Mouse (Mus musculus): ENCODE measurements around the gene Cabp4. TPM values are rescaled to one million over a fixed set of nuclear protein-coding genes. Genes with fewer than 3 reads are reported as not detected.

Gene Cabp4
- polyA plus RNA-seq, 1 experiment from 2014 or later: 0.19 TPM

DNA sequence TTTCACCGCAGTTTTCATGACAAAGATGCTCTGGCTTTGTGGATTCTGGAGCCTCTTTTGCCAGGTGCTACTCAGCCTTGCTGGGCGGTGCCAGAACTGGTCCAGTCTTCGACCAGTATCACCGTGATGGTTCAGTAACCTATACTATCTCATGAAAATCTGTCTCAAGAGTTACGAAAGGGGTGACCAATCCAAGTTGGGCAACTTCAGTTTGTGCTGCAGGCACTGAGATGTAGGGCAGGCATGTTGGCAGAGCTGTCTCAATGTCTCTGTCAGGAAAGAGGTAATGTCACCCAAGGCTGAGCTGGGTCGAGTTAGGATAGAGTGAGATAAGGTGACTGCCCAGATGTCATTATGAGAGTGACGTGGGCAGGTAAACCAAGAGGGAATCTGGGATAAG lies 36.6 kb upstream of the Cabp4 start:
- H3K4me1 ChIP-seq (replicated peaks): peaks cover 14% of the 10 kb centered on the region
- no peak overlapping the region for H3K4me2 ChIP-seq (replicated peaks)
- no peaks in the 10 kb centered on the region for H3K9me3 ChIP-seq
- no peak overlapping the region for H3K9ac ChIP-seq (replicated peaks)
- no peak overlapping the region for H3K27ac ChIP-seq
- 92% methylated on average over 7 of the region's 7 CpGs for WGBS
- H3K27me3 ChIP-seq: 0 out of 2 replicates have a peak, but pooled peaks cover 3% of the 10 kb centered on the region
- H3K4me3 ChIP-seq (replicated peaks): no peak overlapping the region
- no peak for ATAC-seq
- H3K36me3 ChIP-seq: no peaks in the 10 kb centered on the region

- H3K4me2 ChIP-seq (replicated peaks): peak within 1 kb of the TSS; percentile 40
- peak; percentile 75 for ATAC-seq
- peak within 1 kb of the TSS; percentile 24 for H3K9ac ChIP-seq (replicated peaks)
- H3K36me3 ChIP-seq: no peaks in the 10 kb centered on the region
- 0 out of 2 replicates have a peak, but pooled peaks cover 3% of the 10 kb centered on the region for H3K27me3 ChIP-seq
- no peak within 1 kb of the TSS for H3K4me3 ChIP-seq (replicated peaks)
- H3K27ac ChIP-seq: no peak within 1 kb of the TSS
- no peaks in the 10 kb centered on the region for H3K9me3 ChIP-seq
- 2% methylated on average over 11 of the region's 11 CpGs for WGBS
- H3K4me1 ChIP-seq (replicated peaks): peaks cover 10% of the 10 kb centered on the region
These were observed 31.6 kb upstream of the Cabp4 start, which contains the start of gene Carns1 for GRCm38 (mm10) chr19:4175368-4175947. Gene Carns1, minus strand, starts transcription at chr19:4175479.

DNA sequence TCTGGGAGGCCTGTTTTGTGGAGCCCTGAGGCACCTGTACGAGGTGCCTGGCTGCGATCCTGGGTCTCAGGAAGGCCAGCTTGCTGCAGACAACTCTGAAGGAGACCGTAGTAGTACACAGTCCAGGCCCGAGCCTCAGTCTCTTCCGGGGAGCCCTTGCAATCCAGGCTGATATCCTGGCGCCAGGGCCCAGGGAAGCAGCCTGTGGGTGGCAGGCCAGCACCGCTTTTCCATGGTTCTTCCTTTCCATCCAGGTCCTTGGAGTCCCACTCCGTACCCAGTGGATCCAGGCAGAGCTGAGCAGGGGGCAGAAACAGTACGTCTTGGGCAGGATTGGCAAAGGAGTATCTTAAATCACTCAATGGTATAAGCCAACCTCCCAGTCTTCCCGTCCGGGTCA lies 29.1 kb upstream of the Cabp4 start:
- 61% methylated on average over 11 of the region's 11 CpGs for WGBS
- Histone ChIP-seq H3K4me2 (replicated peaks) (no peak overlapping the region), H3K36me3 (no peaks in the 10 kb centered on the region), H3K4me3 (replicated peaks) (no peak overlapping the region), H3K4me1 (replicated peaks) (peaks cover 19% of the 10 kb centered on the region), H3K27me3 (0 out of 2 replicates have a peak, but pooled peaks cover 3% of the 10 kb centered on the region), H3K27ac (no peak overlapping the region), H3K9ac (replicated peaks) (no peak overlapping the region), H3K9me3 (no peaks in the 10 kb centered on the region)
- no peak for ATAC-seq

GRCm38 (mm10) chr19:4171393-4172290 lies 27.8 kb upstream of the Cabp4 start:
- H3K9ac ChIP-seq (replicated peaks): peak overlapping the region; percentile 43

DNA sequence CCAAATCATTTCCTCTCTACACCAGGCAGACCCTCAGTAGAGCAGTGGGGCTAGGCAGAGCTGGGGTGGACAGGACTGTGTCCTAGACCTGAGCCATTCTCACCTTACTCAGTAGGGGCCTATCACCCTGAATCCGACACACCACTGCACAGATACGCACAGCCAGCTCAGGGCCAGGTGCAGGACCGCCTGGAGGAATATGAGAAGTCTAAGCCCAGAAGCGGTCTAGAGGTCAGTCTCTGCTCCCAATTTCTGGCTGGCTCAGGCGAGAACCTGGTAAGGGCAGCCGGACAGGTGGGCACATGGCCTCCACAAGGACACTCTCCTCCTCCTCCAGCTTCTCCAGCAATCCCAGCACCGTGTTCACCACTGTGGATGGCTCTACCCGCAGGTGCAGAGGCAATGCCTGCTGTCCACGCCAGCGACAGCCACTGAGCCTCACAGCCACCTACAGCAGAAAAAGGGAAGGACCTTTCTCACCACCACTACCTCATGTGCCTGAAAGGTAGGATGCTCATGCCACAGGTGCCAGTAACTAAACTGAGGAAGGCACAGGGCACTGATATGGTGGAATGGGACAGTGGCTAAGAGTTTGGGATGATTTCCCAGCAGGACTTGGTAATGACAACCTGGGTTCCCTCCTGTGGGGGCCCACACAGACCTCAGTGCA lies 27.0 kb upstream of the Cabp4 start:
- Histone ChIP-seq H3K4me2 (replicated peaks) (no peak overlapping the region), H3K27me3 (no peaks in the 10 kb centered on the region), H3K27ac (no peak overlapping the region), H3K4me3 (replicated peaks) (no peak overlapping the region), H3K9ac (replicated peaks) (no peak overlapping the region), H3K36me3 (no peaks in the 10 kb centered on the region), H3K4me1 (replicated peaks) (peaks cover 19% of the 10 kb centered on the region), H3K9me3 (no peaks in the 10 kb centered on the region)
- 91% methylated on average over 10 of the region's 10 CpGs for WGBS
- ATAC-seq: no peak

More at GRCm38 (mm10) chr19:4171393-4172290, 27.8 kb upstream of the Cabp4 start:
- no peak overlapping the region for H3K4me3 ChIP-seq (replicated peaks)
- H3K9me3 ChIP-seq: no peaks in the 10 kb centered on the region
- no peak overlapping the region for H3K4me2 ChIP-seq (replicated peaks)
- H3K36me3 ChIP-seq: no peaks in the 10 kb centered on the region
- ATAC-seq: no peak
- no peak overlapping the region for H3K27ac ChIP-seq
- peaks cover 19% of the 10 kb centered on the region for H3K4me1 ChIP-seq (replicated peaks)
- WGBS: 77% methylated on average over 13 of the region's 13 CpGs
- H3K27me3 ChIP-seq: no peaks in the 10 kb centered on the region

GRCm38 (mm10) chr19:4169810-4170209 lies 26.0 kb upstream of the Cabp4 start:
- peak overlapping the region; percentile 42 for H3K4me3 ChIP-seq (replicated peaks)
- ATAC-seq: peak; percentile 79
- H3K9me3 ChIP-seq: no peaks in the 10 kb centered on the region
- H3K27ac ChIP-seq: peak overlapping the region; percentile 90
- peak overlapping the region; percentile 77 for H3K9ac ChIP-seq (replicated peaks)
- H3K27me3 ChIP-seq: no peaks in the 10 kb centered on the region
- no peaks in the 10 kb centered on the region for H3K36me3 ChIP-seq
- H3K4me1 ChIP-seq (replicated peaks): peaks cover 9% of the 10 kb centered on the region
- 6% methylated on average over 27 of the region's 27 CpGs for WGBS
- peak overlapping the region; percentile 70 for H3K4me2 ChIP-seq (replicated peaks)

GRCm38 (mm10) chr19:4169378-4169784 lies 25.5 kb upstream of the Cabp4 start:
- ATAC-seq: peak; percentile 97
- Histone ChIP-seq H3K4me2 (replicated peaks) (peak overlapping the region; percentile 70), H3K27ac (peak overlapping the region; percentile 90), H3K4me1 (replicated peaks) (peaks cover 9% of the 10 kb centered on the region), H3K9ac (replicated peaks) (peak overlapping the region; percentile 77), H3K36me3 (no peaks in the 10 kb centered on the region), H3K27me3 (no peaks in the 10 kb centered on the region), H3K4me3 (replicated peaks) (peak overlapping the region; percentile 42), H3K9me3 (no peaks in the 10 kb centered on the region)
- WGBS: 1% methylated on average over 42 of the region's 43 CpGs

GRCm38 (mm10) chr19:4166678-4167476 lies 23.0 kb upstream of the Cabp4 start:
- no peak for ATAC-seq
- Histone ChIP-seq H3K27ac (no peak overlapping the region), H3K9ac (replicated peaks) (no peak overlapping the region), H3K36me3 (no peaks in the 10 kb centered on the region), H3K9me3 (no peaks in the 10 kb centered on the region), H3K4me3 (replicated peaks) (no peak overlapping the region), H3K4me2 (replicated peaks) (no peak overlapping the region), H3K27me3 (no peaks in the 10 kb centered on the region), H3K4me1 (replicated peaks) (peaks cover 24% of the 10 kb centered on the region)
- 85% methylated on average over 9 of the region's 9 CpGs for WGBS

DNA sequence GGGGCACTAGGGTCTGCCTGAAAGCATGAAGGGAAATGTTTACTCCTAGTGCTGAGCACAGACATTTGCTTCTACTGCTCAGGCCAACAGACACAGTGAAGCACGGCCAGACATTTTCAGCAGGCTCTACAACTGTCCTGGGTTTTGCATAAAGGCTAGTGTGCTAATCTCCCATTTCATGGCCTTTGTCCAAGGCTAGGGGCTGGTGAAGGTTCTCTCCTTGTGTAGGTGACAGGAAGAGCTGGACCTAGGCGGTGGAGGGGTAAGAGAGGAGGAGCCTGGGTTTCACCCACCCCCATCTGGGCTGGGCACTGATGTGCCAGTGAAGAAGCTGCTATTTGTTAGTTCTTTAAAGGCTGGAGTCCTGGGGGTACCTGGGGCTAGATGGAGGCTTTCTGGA lies 20.9 kb upstream of the Cabp4 start:
- 83% methylated on average over 2 of the region's 2 CpGs for WGBS

GRCm38 (mm10) chr19:4164100-4164499 lies 20.3 kb upstream of the Cabp4 start:
- H3K4me3 ChIP-seq (replicated peaks): no peak overlapping the region; the same call in 1 of the 2 replicates
- H3K4me2 ChIP-seq (replicated peaks): no peak overlapping the region
- 83% methylated on average over 3 of the region's 3 CpGs for WGBS
- H3K27ac ChIP-seq: 0 out of 2 replicates have a peak overlapping the region, but pooled peaks have one; percentile 2
- H3K4me1 ChIP-seq (replicated peaks): peaks cover 20% of the 10 kb centered on the region
- no peaks in the 10 kb centered on the region for H3K9me3 ChIP-seq
- ATAC-seq: no peak
- peaks cover 22% of the 10 kb centered on the region for H3K36me3 ChIP-seq
- no peaks in the 10 kb centered on the region for H3K27me3 ChIP-seq
- H3K9ac ChIP-seq (replicated peaks): no peak overlapping the region

More for the DNA sequence above, 20.9 kb upstream of the Cabp4 start:
- Histone ChIP-seq H3K9ac (replicated peaks) (no peak overlapping the region), H3K4me1 (replicated peaks) (peaks cover 22% of the 10 kb centered on the region), H3K27ac (no peak overlapping the region), H3K9me3 (no peaks in the 10 kb centered on the region), H3K4me2 (replicated peaks) (no peak overlapping the region), H3K27me3 (no peaks in the 10 kb centered on the region), H3K36me3 (peaks cover 16% of the 10 kb centered on the region), H3K4me3 (replicated peaks) (no peak overlapping the region)
- ATAC-seq: no peak

- H3K9ac ChIP-seq (replicated peaks): peak overlapping the region; percentile 62
- peak overlapping the region; percentile 86 for H3K27ac ChIP-seq
- H3K4me1 ChIP-seq (replicated peaks): peaks cover 20% of the 10 kb centered on the region
- peaks cover 28% of the 10 kb centered on the region for H3K36me3 ChIP-seq
- peak overlapping the region; percentile 93 for H3K4me2 ChIP-seq (replicated peaks)
- 35% methylated on average over 4 of the region's 4 CpGs for WGBS
- H3K27me3 ChIP-seq: no peaks in the 10 kb centered on the region
- H3K4me3 ChIP-seq (replicated peaks): peak overlapping the region; percentile 68
- ATAC-seq: peak; percentile 58
- no peaks in the 10 kb centered on the region for H3K9me3 ChIP-seq
These were observed 19.7 kb upstream of the Cabp4 start for GRCm38 (mm10) chr19:4163543-4163887.
